Mouse (Mus musculus) cerebellum, adult 2 months (tissue): ENCODE measurements at regions not wholly inside any gene's neighbourhood (a gene's known extent, or its start where the extent isn't known, plus 50 kb on each side); places are given as distances from the start of the nearest gene placed in this dataset.

Experiments
- DNase-seq, 2 experiments: peaks; one replicate each; pipeline ENCODE4 v3.0.0; 2021
- H3K27ac ChIP-seq: fragments of 200-500 bp; 2 replicates; pipeline ENCODE4 v1.5.1; 2012; ENCODE audit warnings: low read length, control low read depth, inconsistent platforms; ENCODE audit not compliant: insufficient read depth
- H3K27me3 ChIP-seq: fragments of 200-500 bp; 2 replicates; pipeline ENCODE4 v1.6.1; 2012; ENCODE audit warnings: inconsistent platforms, mild to moderate bottlenecking, low read length, moderate library complexity; ENCODE audit not compliant: control insufficient read depth, insufficient read depth
- H3K4me1 ChIP-seq: fragments of 200-500 bp; 2 replicates; pipeline ENCODE4 v1.6.1; 2011; ENCODE audit warnings: low read length; ENCODE audit not compliant: control insufficient read depth, insufficient read depth
- H3K4me3 ChIP-seq: fragments of 200-500 bp; replicated peaks from 2 replicates; pipeline ENCODE3; 2011; ENCODE audit warnings: mild to moderate bottlenecking, low read depth, low read length, control low read depth; ENCODE audit not compliant: insufficient read depth
- CTCF ChIP-seq: fragments of 200-500 bp; IDR thresholded peaks from 2 replicates; pipeline ENCODE4 v1.5.1; 2011; ENCODE audit warnings: low read depth, mild to moderate bottlenecking, control low read depth, low read length, moderate library complexity, borderline replicate concordance; ENCODE audit not compliant: insufficient read depth
- POLR2A ChIP-seq: fragments of 200-500 bp; IDR thresholded peaks from 2 replicates; pipeline ENCODE4 v1.6.1; 2011; ENCODE audit warnings: low read length, control low read depth, borderline replicate concordance; ENCODE audit not compliant: insufficient read depth
- WGBS: fragments of 180-500 bp; shearing (Covaris S2); methylation state at CpG from one replicate; pipeline ENCODE4 v1.1.7; 2018; 5-methylcytosine and 5-hydroxymethylcytosine counted together

DNA sequence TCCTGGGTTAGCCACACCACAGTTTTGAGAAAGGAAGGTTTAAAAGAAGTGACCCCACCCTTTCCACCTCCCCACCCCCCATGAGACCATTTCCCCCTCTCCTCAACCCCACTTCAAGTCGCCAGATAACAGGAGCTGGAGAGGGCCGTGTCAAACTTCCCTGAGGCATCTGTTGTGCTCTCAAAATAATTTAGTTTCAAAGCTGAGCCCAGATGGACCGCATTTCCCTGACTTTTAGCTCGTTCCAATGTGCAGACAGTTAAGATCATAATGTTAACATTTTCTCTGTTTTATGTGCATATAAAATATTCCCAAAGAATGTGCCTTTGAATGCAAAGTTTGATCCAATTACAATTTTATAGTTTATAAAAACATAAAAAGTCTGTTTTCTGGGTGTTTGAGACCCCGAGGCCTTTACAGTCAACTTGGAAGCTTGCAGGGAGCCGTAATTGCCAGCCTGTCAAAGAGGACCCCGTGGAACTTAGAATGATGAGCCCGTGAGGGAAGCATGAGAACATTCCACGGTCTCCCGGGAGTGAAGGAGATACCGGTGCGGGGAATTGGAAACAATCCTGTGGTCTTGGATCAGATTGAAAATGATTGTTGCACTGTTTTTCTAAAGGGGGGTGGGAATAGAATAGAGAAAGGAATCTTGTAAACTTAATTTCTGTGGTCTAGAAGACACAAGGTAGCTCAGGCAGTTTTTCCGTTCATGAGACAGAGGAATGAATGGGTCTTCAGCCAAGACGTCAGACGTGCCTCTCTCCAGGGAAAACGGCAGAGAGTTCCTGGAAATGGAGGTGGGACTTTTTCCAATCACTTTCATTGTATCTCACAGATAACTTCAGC is 903.3 kb downstream of the Mrps31 start:
- H3K4me1 ChIP-seq = no peaks in the 10 kb centered on the region
- H3K27ac ChIP-seq = no peak overlapping the region
- no peak overlapping the region for H3K4me3 ChIP-seq
- TF ChIP-seq CTCF = no peak
- TF ChIP-seq POLR2A = no peak
- no peak for DNase-seq
- no peaks in the 10 kb centered on the region for H3K27me3 ChIP-seq
- 41% methylated on average over 16 of the region's 16 CpGs for WGBS

DNA sequence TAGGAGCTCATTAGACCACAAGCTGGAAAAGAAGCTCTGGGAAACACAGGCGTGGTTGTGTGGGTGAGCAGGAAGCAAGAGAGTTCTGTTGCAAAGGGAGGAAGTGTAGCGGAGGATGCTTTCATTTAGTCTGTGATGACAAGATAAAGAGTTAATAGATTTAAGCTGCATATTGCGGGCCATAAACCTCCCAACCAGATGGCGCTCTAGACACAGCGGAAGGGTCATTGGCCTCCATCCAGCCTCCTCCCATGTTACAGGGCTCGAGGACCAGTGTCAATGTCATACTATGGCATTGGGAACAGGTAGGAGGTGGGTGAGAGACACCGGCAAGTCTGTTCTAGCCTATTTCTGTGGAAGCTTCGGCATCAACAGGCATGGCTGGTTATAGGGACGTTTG is 908.4 kb downstream of the Mrps31 start:
- no peak overlapping the region for H3K4me3 ChIP-seq
- peak in 1 of 2 experiments; percentile 4 for DNase-seq
- no peaks in the 10 kb centered on the region for H3K27me3 ChIP-seq
- WGBS = 27% methylated on average over 9 of the region's 9 CpGs
- no peaks in the 10 kb centered on the region for H3K4me1 ChIP-seq
- H3K27ac ChIP-seq = no peak overlapping the region
- TF ChIP-seq CTCF = no peak
- TF ChIP-seq POLR2A = no peak

DNA sequence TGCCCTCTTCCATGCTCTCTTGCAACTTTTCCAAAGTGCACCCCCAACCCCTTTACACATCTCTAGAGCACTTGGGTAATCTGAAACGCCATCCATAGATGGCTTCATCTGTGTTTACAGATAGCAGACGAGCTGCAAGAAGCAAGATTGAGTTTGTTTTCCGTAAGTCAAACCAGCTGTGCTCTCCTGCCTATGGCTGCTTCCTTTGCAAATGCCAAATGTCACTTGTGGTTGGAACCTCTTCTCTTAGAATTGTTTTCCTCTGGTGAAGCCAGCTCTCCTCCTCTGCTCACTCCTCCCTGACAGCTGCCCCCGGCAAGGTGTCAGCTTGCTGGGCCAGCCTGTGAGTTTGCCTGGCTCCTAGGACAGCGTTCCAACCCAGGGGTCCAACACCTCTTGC is 910.0 kb downstream of the Mrps31 start:
- Histone ChIP-seq H3K27ac (no peak overlapping the region), H3K4me1 (no peaks in the 10 kb centered on the region), H3K27me3 (no peaks in the 10 kb centered on the region), H3K4me3 (no peak overlapping the region)
- no peak for TF ChIP-seq CTCF
- TF ChIP-seq POLR2A = no peak
- no peak for DNase-seq
- 66% methylated on average over 5 of the region's 5 CpGs for WGBS

DNA sequence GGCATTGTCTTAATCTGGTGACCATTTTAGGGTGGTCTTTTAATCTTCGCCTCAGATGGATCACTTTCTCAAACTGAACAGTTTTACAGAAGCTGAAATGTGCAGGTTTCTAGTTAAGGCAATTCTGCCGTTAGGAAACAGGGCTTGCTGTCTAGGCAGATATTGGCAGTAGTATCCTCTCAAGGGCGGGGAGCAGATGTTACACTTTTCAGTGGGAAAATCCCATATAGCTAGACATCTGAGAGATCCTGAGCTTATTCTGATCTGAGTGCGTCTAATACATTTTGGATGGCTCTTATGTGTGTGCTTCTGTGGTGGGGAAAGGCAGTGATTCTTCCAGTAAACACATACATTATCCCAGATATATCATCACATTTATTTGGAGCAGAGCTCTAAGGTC is 916.1 kb downstream of the Mrps31 start:
- H3K4me3 ChIP-seq = no peak overlapping the region
- WGBS = 69% methylated on average over 4 of the region's 4 CpGs
- TF ChIP-seq CTCF (no peak), POLR2A (no peak)
- H3K27ac ChIP-seq = no peak overlapping the region
- H3K27me3 ChIP-seq = no peaks in the 10 kb centered on the region
- H3K4me1 ChIP-seq = no peaks in the 10 kb centered on the region
- no peak for DNase-seq

DNA sequence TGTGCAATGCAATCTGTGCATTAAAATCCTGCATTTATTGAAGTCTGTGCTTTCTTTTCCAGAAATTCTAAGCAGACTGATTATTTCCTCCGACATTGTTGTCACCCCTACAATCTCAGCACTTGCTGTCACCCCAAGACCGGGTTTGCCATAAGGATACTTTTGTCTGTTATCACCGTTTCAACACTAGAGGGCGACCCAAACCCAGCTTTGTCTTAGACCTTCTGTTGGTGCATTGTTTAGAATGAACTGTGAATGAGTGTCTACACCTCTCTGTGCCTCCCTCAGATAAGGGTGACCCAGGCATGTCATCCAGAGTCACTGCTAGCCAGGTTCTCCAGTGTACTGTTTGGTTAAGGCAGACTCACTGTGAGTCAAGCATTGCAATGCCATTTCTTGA is 933.0 kb downstream of the Mrps31 start:
- Histone ChIP-seq H3K4me3 (no peak overlapping the region), H3K4me1 (no peaks in the 10 kb centered on the region; the same call in 1 of the 2 replicates), H3K27ac (no peak overlapping the region), H3K27me3 (no peaks in the 10 kb centered on the region)
- TF ChIP-seq CTCF (0 out of 2 replicates have a peak, but pooled peaks have one; percentile 31), POLR2A (no peak)
- no peak for DNase-seq
- 20% methylated on average over 4 of the region's 4 CpGs for WGBS

DNA sequence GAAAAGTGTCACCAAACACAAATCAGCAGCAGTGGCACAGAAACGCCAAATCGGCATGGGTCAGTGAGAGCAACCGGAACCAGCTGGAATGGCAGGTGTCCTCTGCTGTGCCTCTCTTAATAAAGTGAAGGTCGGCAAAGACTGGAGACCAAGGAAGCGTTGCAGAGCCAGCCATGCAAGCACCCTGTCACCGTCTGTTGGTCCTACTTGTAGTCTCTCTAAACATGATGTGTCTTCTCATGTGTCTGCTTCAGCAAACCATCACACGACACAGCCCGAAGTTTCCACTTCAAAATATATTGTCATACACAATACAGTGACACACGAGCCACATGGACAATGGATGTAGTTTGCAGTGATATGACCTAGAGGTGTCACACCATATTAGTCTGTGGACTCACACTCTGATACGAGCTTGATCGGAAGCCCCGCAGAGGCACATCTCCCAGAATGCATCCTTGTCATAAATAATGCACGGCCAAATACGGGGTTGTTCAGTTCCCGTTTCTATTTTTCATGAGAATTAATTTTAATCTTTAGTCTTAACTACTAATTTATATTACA is 940.3 kb downstream of the Mrps31 start:
- no peak overlapping the region for H3K4me3 ChIP-seq
- no peaks in the 10 kb centered on the region for H3K27me3 ChIP-seq
- no peak for DNase-seq
- TF ChIP-seq POLR2A (no peak), CTCF (no peak)
- 49% methylated on average over 15 of the region's 15 CpGs for WGBS
- H3K27ac ChIP-seq = no peak overlapping the region
- no peaks in the 10 kb centered on the region for H3K4me1 ChIP-seq

DNA sequence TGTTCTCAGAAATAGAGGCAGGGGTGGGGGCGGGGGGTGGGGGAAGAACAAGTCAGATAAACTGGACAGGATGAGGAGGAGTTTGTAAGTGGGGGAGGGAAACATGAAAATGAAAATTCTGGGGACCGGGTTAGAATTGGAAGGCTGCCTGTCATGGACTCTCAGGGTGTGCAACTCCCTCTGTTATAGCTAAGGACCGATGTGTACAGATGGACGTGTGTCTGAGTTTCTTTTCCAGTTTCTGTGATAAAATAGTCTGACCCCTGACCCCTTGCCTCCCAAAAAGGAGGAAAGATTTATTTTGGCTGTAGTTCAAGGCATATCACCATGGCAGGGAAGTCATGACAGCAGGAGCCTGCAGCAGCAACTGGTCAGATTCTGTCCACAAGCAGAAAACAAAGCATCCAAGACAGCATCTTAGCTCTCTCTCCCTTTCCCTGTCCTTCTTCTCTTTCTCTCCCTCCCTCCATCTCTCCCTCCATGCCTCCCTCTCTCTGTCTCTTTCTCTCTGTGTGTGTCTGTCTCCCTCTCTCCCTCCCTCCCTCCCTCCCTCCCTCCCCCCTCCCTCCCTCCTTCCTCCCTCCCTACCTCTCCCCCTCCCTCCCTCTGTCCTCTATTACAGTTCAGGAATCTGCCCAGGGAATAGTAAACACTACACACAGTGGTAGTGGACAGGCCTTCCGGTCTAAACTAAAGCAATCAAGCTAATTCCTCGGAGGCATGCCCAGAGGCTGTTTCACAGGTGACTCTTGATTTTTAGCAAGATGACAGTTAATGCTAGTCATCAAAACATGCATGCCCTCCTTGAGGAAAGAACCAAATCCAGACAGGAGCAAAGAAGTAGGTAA is 941.3 kb downstream of the Mrps31 start:
- no peaks in the 10 kb centered on the region for H3K27me3 ChIP-seq
- H3K4me1 ChIP-seq = no peaks in the 10 kb centered on the region
- TF ChIP-seq CTCF (no peak), POLR2A (no peak)
- WGBS = 27% methylated on average over 6 of the region's 6 CpGs
- no peak for DNase-seq
- no peak overlapping the region for H3K4me3 ChIP-seq
- H3K27ac ChIP-seq = no peak overlapping the region
